Mouse (Mus musculus): Measurements from ENCODE around the gene Sbf1. TPM values are rescaled to one million over a fixed set of nuclear protein-coding genes. Genes with fewer than 3 reads are reported as not detected.
A peak's percentile ranks its signal among the peaks of the same experiment; 100 is the strongest.

Sbf1 gene
- polyA plus RNA-seq, 1 experiment from 2014 or later: 52.2 TPM

GRCm38 (mm10) chr15:89334271-89334670, 19.2 kb upstream of the Sbf1 start, which contains the start of gene Miox:
Gene Miox (plus strand): TSS chr15:89334398.
- no peak for ATAC-seq (replicated peaks; ENCODE audit: low FRiP score)
- WGBS: 88% methylated on average over 7 of the region's 7 CpGs
- DNase-seq (ENCODE audit: low spot score): no peak
- H3K9ac ChIP-seq (ENCODE audit: low read depth, low read length): no peak within 1 kb of the TSS
- no peaks in the 10 kb centered on the region for H3K9me3 ChIP-seq (ENCODE audit: control insufficient read depth, low read length)
- H3K27ac ChIP-seq (ENCODE audit: low read depth, low read length): no peak within 1 kb of the TSS
- H3K4me3 ChIP-seq (ENCODE audit: low read depth, low read length): no peak within 1 kb of the TSS
- no peak within 1 kb of the TSS for H3K4me2 ChIP-seq
- no peaks in the 10 kb centered on the region for H3K27me3 ChIP-seq (replicated peaks; ENCODE audit: control insufficient read depth, insufficient read depth, low read length)
- no peaks in the 10 kb centered on the region for H3K4me1 ChIP-seq (replicated peaks; ENCODE audit: control insufficient read depth, insufficient read depth, low read length)
- no peaks in the 10 kb centered on the region for H3K36me3 ChIP-seq (ENCODE audit: control insufficient read depth, insufficient read depth, low read length)

GRCm38 (mm10) chr15:89326441-89326840, 11.3 kb upstream of the Sbf1 start:
- H3K4me1 ChIP-seq (replicated peaks; ENCODE audit: control insufficient read depth, insufficient read depth, low read length): peaks cover 4% of the 10 kb centered on the region; the same call in 1 of the 2 replicates
- WGBS: 66% methylated on average over 5 of the region's 5 CpGs
- H3K4me2 ChIP-seq: no peak overlapping the region
- H3K9me3 ChIP-seq (ENCODE audit: control insufficient read depth, low read length): no peaks in the 10 kb centered on the region
- H3K36me3 ChIP-seq (ENCODE audit: control insufficient read depth, insufficient read depth, low read length): no peaks in the 10 kb centered on the region
- DNase-seq (ENCODE audit: low spot score) (no peak), ATAC-seq (replicated peaks; ENCODE audit: low FRiP score) (no peak)
- H3K4me3 ChIP-seq (ENCODE audit: low read depth, low read length): no peak overlapping the region
- no peak overlapping the region for H3K9ac ChIP-seq (ENCODE audit: low read depth, low read length)
- H3K27ac ChIP-seq (ENCODE audit: low read depth, low read length): no peak overlapping the region
- peaks cover 12% of the 10 kb centered on the region; the same call in 1 of the 2 replicates for H3K27me3 ChIP-seq (replicated peaks; ENCODE audit: control insufficient read depth, insufficient read depth, low read length)

GRCm38 (mm10) chr15:89323656-89324055, 8.5 kb upstream of the Sbf1 start:
- Histone ChIP-seq H3K9me3 (ENCODE audit: control insufficient read depth, low read length) (no peaks in the 10 kb centered on the region), H3K27ac (ENCODE audit: low read depth, low read length) (no peak overlapping the region), H3K36me3 (ENCODE audit: control insufficient read depth, insufficient read depth, low read length) (no peaks in the 10 kb centered on the region), H3K27me3 (replicated peaks; ENCODE audit: control insufficient read depth, insufficient read depth, low read length) (peaks cover 12% of the 10 kb centered on the region; the same call in 1 of the 2 replicates), H3K4me1 (replicated peaks; ENCODE audit: control insufficient read depth, insufficient read depth, low read length) (peaks cover 7% of the 10 kb centered on the region), H3K9ac (ENCODE audit: low read depth, low read length) (peak overlapping the region; percentile 71; the same call in 1 of the 2 replicates), H3K4me3 (ENCODE audit: low read depth, low read length) (peak overlapping the region; percentile 53), H3K4me2 (peak overlapping the region; percentile 68)
- DNase-seq (ENCODE audit: low spot score) (no peak), ATAC-seq (replicated peaks; ENCODE audit: low FRiP score) (no peak)
- 73% methylated on average over 4 of the region's 4 CpGs for WGBS

- DNase-seq (ENCODE audit: low spot score) (no peak), ATAC-seq (replicated peaks; ENCODE audit: low FRiP score) (peak; percentile 63)
- Histone ChIP-seq H3K4me3 (ENCODE audit: low read depth, low read length) (peak within 1 kb of the TSS; percentile 53), H3K4me1 (replicated peaks; ENCODE audit: control insufficient read depth, insufficient read depth, low read length) (peaks cover 7% of the 10 kb centered on the region), H3K4me2 (peak within 1 kb of the TSS; percentile 68), H3K27me3 (replicated peaks; ENCODE audit: control insufficient read depth, insufficient read depth, low read length) (peaks cover 12% of the 10 kb centered on the region; the same call in 1 of the 2 replicates), H3K9me3 (ENCODE audit: control insufficient read depth, low read length) (no peaks in the 10 kb centered on the region), H3K36me3 (ENCODE audit: control insufficient read depth, insufficient read depth, low read length) (no peaks in the 10 kb centered on the region), H3K27ac (ENCODE audit: low read depth, low read length) (no peak within 1 kb of the TSS; the same call in 1 of the 2 replicates), H3K9ac (ENCODE audit: low read depth, low read length) (peak within 1 kb of the TSS; percentile 71)
- WGBS: 7% methylated on average over 26 of the region's 26 CpGs
Observed at GRCm38 (mm10) chr15:89322670-89323522, 7.8 kb upstream of the Sbf1 start, which contains the start of gene Adm2. Gene Adm2 (plus strand): TSS chr15:89322720.

- Histone ChIP-seq H3K9me3 (ENCODE audit: control insufficient read depth, low read length) (no peaks in the 10 kb centered on the region), H3K27me3 (replicated peaks; ENCODE audit: control insufficient read depth, insufficient read depth, low read length) (peaks cover 12% of the 10 kb centered on the region; the same call in 1 of the 2 replicates), H3K4me1 (replicated peaks; ENCODE audit: control insufficient read depth, insufficient read depth, low read length) (peaks cover 7% of the 10 kb centered on the region), H3K9ac (ENCODE audit: low read depth, low read length) (no peak overlapping the region), H3K27ac (ENCODE audit: low read depth, low read length) (no peak overlapping the region), H3K4me2 (peak overlapping the region; percentile 38), H3K36me3 (ENCODE audit: control insufficient read depth, insufficient read depth, low read length) (no peaks in the 10 kb centered on the region), H3K4me3 (ENCODE audit: low read depth, low read length) (no peak overlapping the region)
- 53% methylated on average over 8 of the region's 8 CpGs for WGBS
- peak; percentile 53 for ATAC-seq (replicated peaks; ENCODE audit: low FRiP score)
- DNase-seq (ENCODE audit: low spot score): no peak
Observed at GRCm38 (mm10) chr15:89321264-89321663, 6.2 kb upstream of the Sbf1 start.

- H3K36me3 ChIP-seq (ENCODE audit: control insufficient read depth, insufficient read depth, low read length): no peaks in the 10 kb centered on the region
- H3K27ac ChIP-seq (ENCODE audit: low read depth, low read length): no peak overlapping the region
- ATAC-seq (replicated peaks; ENCODE audit: low FRiP score) (no peak), DNase-seq (ENCODE audit: low spot score) (no peak)
- no peak overlapping the region for H3K4me3 ChIP-seq (ENCODE audit: low read depth, low read length)
- no peaks in the 10 kb centered on the region for H3K9me3 ChIP-seq (ENCODE audit: control insufficient read depth, low read length)
- no peaks in the 10 kb centered on the region for H3K27me3 ChIP-seq (replicated peaks; ENCODE audit: control insufficient read depth, insufficient read depth, low read length)
- H3K4me1 ChIP-seq (replicated peaks; ENCODE audit: control insufficient read depth, insufficient read depth, low read length): peaks cover 19% of the 10 kb centered on the region
- WGBS: 67% methylated on average over 11 of the region's 11 CpGs
- H3K4me2 ChIP-seq: peak overlapping the region; percentile 88
- H3K9ac ChIP-seq (ENCODE audit: low read depth, low read length): no peak overlapping the region
Observed at GRCm38 (mm10) chr15:89316146-89316545, 1.0 kb upstream of the Sbf1 start.

GRCm38 (mm10) chr15:89314511-89315189, 461 bp downstream of the Sbf1 start:
- Histone ChIP-seq H3K4me2 (peak overlapping the region; percentile 88), H3K9me3 (ENCODE audit: control insufficient read depth, low read length) (no peaks in the 10 kb centered on the region), H3K27me3 (replicated peaks; ENCODE audit: control insufficient read depth, insufficient read depth, low read length) (no peaks in the 10 kb centered on the region), H3K36me3 (ENCODE audit: control insufficient read depth, insufficient read depth, low read length) (no peaks in the 10 kb centered on the region), H3K4me3 (ENCODE audit: low read depth, low read length) (peak overlapping the region; percentile 98), H3K9ac (ENCODE audit: low read depth, low read length) (peak overlapping the region; percentile 85), H3K27ac (ENCODE audit: low read depth, low read length) (peak overlapping the region; percentile 45), H3K4me1 (replicated peaks; ENCODE audit: control insufficient read depth, insufficient read depth, low read length) (peaks cover 23% of the 10 kb centered on the region)
- WGBS: under 1% methylated on average over 58 of the region's 58 CpGs
- ATAC-seq (replicated peaks; ENCODE audit: low FRiP score) (peak; percentile 16), DNase-seq (ENCODE audit: low spot score) (no peak)

GRCm38 (mm10) chr15:89314107-89314506, 1.0 kb downstream of the Sbf1 start:
- WGBS: 31% methylated on average over 3 of the region's 3 CpGs
- DNase-seq (ENCODE audit: low spot score) (no peak), ATAC-seq (replicated peaks; ENCODE audit: low FRiP score) (no peak; the same call in 1 of the 2 replicates)
- Histone ChIP-seq H3K4me2 (peak overlapping the region; percentile 88), H3K4me1 (replicated peaks; ENCODE audit: control insufficient read depth, insufficient read depth, low read length) (peaks cover 28% of the 10 kb centered on the region), H3K36me3 (ENCODE audit: control insufficient read depth, insufficient read depth, low read length) (no peaks in the 10 kb centered on the region), H3K9me3 (ENCODE audit: control insufficient read depth, low read length) (no peaks in the 10 kb centered on the region), H3K27ac (ENCODE audit: low read depth, low read length) (no peak overlapping the region), H3K9ac (ENCODE audit: low read depth, low read length) (peak overlapping the region; percentile 85), H3K4me3 (ENCODE audit: low read depth, low read length) (peak overlapping the region; percentile 98), H3K27me3 (replicated peaks; ENCODE audit: control insufficient read depth, insufficient read depth, low read length) (no peaks in the 10 kb centered on the region)

Measured in liver, embryonic 11.5 days (tissue).